Mouse (Mus musculus) olfactory bulb, adult 2 months (tissue): ENCODE data around the gene Dpp4.

ENCODE experiments used
- CTCF ChIP-seq: fragments of 200-500 bp; IDR thresholded peaks from 2 replicates; pipeline ENCODE4 v1.5.1; 2012; ENCODE audit warnings: low read depth, mild to moderate bottlenecking, low read length, moderate library complexity; ENCODE audit not compliant: insufficient read depth
- POLR2A ChIP-seq: fragments of 200-500 bp; IDR thresholded peaks from 2 replicates; pipeline ENCODE4 v1.6.1; 2012; ENCODE audit warnings: mild to moderate bottlenecking, low read depth, low read length, moderate library complexity; ENCODE audit not compliant: insufficient read depth

DNA sequence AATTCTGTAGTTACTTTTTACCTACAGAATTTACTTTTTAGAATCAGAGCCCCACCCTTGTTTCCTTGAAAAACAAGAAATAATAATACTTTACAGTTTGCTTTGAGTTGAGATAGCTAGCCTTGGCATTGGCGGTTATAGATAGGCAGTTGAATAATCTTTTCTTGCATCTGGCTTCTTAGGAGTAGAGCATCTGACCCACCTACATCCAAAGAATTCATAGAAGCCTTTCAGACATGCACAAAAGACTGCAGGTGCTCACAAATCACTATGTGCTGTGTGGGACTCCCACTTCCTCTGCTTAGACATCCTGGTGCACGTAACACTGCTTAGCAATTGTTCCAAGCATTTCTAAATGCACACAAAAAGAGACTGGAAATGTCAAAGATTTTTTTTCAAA, 127.0 kb downstream of the Dpp4 start:
- no peak for TF ChIP-seq CTCF
- TF ChIP-seq POLR2A: no peak
